Mouse (Mus musculus) liver, embryonic 14.5 days (tissue): ENCODE results near the gene Nav2. TPM values are rescaled to one million over a fixed set of nuclear protein-coding genes. Genes with fewer than 3 reads are reported as not detected.

Experiments used
- ATAC-seq: fragments of 200-750 bp; cut with Nextera tagmentation; 2 replicates; pipeline ENCODE4 v1.8.0; 2017; ENCODE audit warnings: moderate number of reproducible peaks, mild to moderate bottlenecking, moderate library complexity; ENCODE audit not compliant: insufficient read depth
- DNase-seq, 3 experiments: peaks; one replicate each; pipeline ENCODE4 v3.0.0-alpha.2; 2012 to 2013; ENCODE audit warnings: low read depth in 3 of 3, low spot score in 3 of 3
- H3K27ac ChIP-seq: fragments of 300-500 bp; sonication (generic); 2 replicates; pipeline ENCODE4 v1.5.1; 2014; ENCODE audit warnings: moderate library complexity, mild to moderate bottlenecking, control low read depth, inconsistent platforms
- H3K27me3 ChIP-seq: fragments of 300-500 bp; sonication (generic); 2 replicates; pipeline ENCODE4 v1.6.1; 2014; ENCODE audit warnings: mild to moderate bottlenecking, low read length, moderate library complexity; ENCODE audit not compliant: control insufficient read depth, insufficient read depth
- H3K36me3 ChIP-seq: fragments of 300-500 bp; sonication (generic); replicated peaks from 2 replicates; pipeline ENCODE4 v1.6.1; 2014; ENCODE audit warnings: low read depth; ENCODE audit not compliant: control insufficient read depth, insufficient read depth
- H3K4me1 ChIP-seq, 2 experiments: fragments of 200-500 bp in 1 of 2; fragments of 300-500 bp in 1 of 2; sonication (generic) in 1 of 2; replicated peaks; 2 replicates each; pipeline ENCODE4 v1.6.1; 2012 to 2014; ENCODE audit warnings: antibody characterized with exemption in 1 of 2, inconsistent platforms in 1 of 2, low read length in 1 of 2; ENCODE audit not compliant: control insufficient read depth in 2 of 2, insufficient read depth in 2 of 2
- H3K4me2 ChIP-seq: fragments of 300-500 bp; sonication (generic); 2 replicates; pipeline ENCODE4 v1.6.1; 2014; ENCODE audit warnings: low read depth, mild to moderate bottlenecking, control low read depth, moderate library complexity
- H3K4me3 ChIP-seq, 2 experiments: fragments of 200-500 bp in 1 of 2; fragments of 300-500 bp in 1 of 2; sonication (generic) in 1 of 2; 2 replicates each; pipeline ENCODE4 v1.5.1; 2012 to 2014; ENCODE audit warnings: low read depth in 2 of 2, low read length in 2 of 2, mild to moderate bottlenecking in 2 of 2, control low read depth in 1 of 2, inconsistent platforms in 1 of 2, moderate library complexity in 1 of 2; ENCODE audit not compliant: insufficient read depth in 1 of 2
- H3K9ac ChIP-seq: fragments of 300-500 bp; sonication (generic); replicated peaks from 2 replicates; pipeline ENCODE4 v1.6.1; 2014; ENCODE audit warnings: mild to moderate bottlenecking, control low read depth, moderate library complexity
- H3K9me3 ChIP-seq: fragments of 300-500 bp; sonication (generic); 2 replicates; pipeline ENCODE4 v1.6.1; 2016; ENCODE audit warnings: low read length, mixed read lengths; ENCODE audit not compliant: control insufficient read depth
- CTCF ChIP-seq: IDR thresholded peaks from 2 replicates; pipeline ENCODE4 v1.5.1; 2016; ENCODE audit warnings: antibody characterized with exemption, low read depth, control low read depth
- EP300 ChIP-seq: IDR thresholded peaks from 2 replicates; pipeline ENCODE4 v1.6.1; 2016; ENCODE audit warnings: antibody characterized with exemption, low read depth
- WGBS: fragments of 180-500 bp; shearing (Covaris S2); extraction: QIAGEN DNeasy Blood & Tissue Kit; methylation state at CpG from one replicate; pipeline ENCODE4 v1.1.7; 2014; ENCODE audit not compliant: insufficient replicate concordance; 5-methylcytosine and 5-hydroxymethylcytosine counted together
- polyA plus RNA-seq, 2 experiments: library from polyadenylated mRNA; depleted of rRNA in 1 of 2; stranded (reverse) in 1 of 2; unstranded in 1 of 2; fragments of >200 nt; fragmentation: Nextera tagmentation in 1 of 2; extraction: Ambion mirVana in 1 of 2; gene quantifications; 2 replicates each; pipeline versions ENCODE4 v1.2.1 to v1.2.3; 2012 to 2014

The Nav2 gene
- polyA plus RNA-seq, 2 experiments: 1.5 to 1.6 TPM

DNA sequence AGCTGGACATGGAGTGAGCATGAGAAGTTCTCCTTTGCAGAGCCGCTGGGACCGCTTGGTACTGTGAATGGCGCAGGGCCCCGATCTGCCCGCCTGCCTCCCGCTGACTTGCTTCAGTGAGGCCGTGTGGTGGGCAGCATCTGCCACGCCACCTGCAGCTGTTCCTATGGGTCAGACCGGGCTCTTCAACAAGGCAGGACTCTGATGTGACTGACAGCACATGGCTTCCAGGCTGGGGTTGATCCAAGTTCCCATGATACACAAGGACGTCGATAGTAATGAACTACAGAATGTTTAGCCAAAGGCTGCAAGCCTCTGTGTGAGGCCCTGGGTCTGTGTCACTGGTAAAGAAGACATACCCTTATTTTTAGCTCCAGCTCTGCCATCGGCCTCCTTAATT lies 507.2 kb downstream of the Nav2 start:
- H3K27me3 ChIP-seq: no peaks in the 10 kb centered on the region
- TF ChIP-seq CTCF (no peak), EP300 (no peak)
- 77% methylated on average over 12 of the region's 12 CpGs for WGBS
- DNase-seq (no peak), ATAC-seq (no peak)
- no peaks in the 10 kb centered on the region for H3K9me3 ChIP-seq
- no peaks in the 10 kb centered on the region for H3K36me3 ChIP-seq
- no peaks in the 10 kb centered on the region for H3K4me1 ChIP-seq
- no peak overlapping the region for H3K4me2 ChIP-seq
- no peak overlapping the region for H3K4me3 ChIP-seq
- H3K27ac ChIP-seq: no peak overlapping the region
- H3K9ac ChIP-seq: no peak overlapping the region

DNA sequence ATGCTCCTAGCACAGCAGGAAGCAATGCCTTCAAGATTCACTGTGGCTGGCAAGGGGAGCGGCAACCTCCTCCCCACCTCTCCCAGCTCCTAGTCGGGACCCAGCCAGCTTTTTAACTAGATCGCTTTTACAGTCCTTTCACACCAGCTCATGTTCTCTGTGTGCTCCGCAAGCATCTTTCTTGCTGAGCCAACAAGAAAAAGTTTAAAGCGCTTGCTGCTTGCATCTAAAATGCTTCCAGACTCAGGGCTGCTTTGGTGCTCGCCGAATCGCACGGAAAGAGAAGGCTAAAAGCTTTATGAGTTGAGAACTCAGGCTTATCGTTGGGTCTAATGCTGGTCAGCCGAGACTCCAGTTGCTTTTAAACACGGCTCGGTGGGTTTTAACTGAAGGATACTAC lies 510.3 kb downstream of the Nav2 start:
- Histone ChIP-seq H3K9ac (no peak overlapping the region), H3K4me1 (no peaks in the 10 kb centered on the region), H3K9me3 (no peaks in the 10 kb centered on the region), H3K4me2 (no peak overlapping the region), H3K36me3 (no peaks in the 10 kb centered on the region), H3K27ac (no peak overlapping the region), H3K4me3 (no peak overlapping the region), H3K27me3 (no peaks in the 10 kb centered on the region)
- ATAC-seq (no peak), DNase-seq (no peak)
- 68% methylated on average over 13 of the region's 13 CpGs for WGBS
- TF ChIP-seq EP300 (no peak), CTCF (no peak)

DNA sequence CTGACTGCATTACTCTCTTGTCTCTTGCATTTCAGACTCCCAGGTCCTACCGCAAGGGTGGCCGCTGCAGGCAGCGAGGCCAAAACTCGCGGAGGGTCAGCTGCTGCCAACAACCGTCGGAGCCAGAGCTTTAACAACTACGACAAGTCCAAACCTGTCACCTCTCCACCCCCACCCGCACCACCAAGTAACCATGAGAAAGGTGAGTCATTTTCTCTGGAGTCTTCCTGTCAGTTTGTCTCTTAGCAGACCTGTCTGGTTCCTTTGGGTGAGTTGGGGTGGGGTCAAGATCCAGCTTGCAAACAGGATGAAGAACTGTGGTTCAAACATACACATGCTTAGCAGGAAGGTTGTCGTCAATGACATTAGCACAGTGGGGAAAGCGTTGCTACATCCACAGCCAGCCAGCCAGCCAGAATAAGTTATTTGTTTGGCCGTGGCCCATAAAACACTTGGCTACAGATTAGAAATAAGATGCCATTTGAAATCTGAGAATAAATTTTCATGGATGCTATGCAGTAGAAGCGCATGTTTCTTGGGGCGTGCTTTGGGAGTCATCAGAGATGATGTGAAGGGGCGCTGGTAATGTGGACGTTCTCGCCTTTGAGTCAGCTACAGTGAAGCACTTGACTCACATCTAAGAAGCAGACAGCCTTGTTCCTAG lies 511.8 kb downstream of the Nav2 start:
- DNase-seq (no peak), ATAC-seq (no peak)
- Histone ChIP-seq H3K27ac (no peak overlapping the region), H3K27me3 (no peaks in the 10 kb centered on the region), H3K36me3 (no peaks in the 10 kb centered on the region), H3K4me3 (no peak overlapping the region), H3K9me3 (no peaks in the 10 kb centered on the region), H3K9ac (no peak overlapping the region), H3K4me2 (no peak overlapping the region), H3K4me1 (no peaks in the 10 kb centered on the region)
- TF ChIP-seq CTCF (no peak), EP300 (no peak)
- WGBS: 80% methylated on average over 17 of the region's 17 CpGs

DNA sequence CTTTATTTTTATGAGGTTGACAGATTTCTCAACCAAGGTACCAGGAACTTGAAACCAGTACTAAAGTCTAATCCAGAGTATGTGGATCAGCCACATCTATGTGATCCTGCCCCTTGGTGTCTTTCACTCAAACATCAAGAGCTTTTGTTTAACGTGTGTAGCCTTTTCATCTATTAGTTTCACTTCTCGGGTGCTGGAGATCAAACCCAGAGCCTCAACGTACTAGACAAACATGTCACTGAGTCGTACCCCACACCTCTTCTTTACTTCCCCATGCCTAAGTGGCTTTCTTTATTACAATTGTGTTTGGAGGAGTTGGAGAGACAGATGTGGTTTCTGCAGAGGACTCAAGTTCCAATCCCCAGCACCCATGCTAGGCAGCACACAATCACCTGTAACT lies 512.7 kb downstream of the Nav2 start:
- 52% methylated on average over 4 of the region's 4 CpGs for WGBS
- Histone ChIP-seq H3K27ac (no peak overlapping the region), H3K27me3 (no peaks in the 10 kb centered on the region), H3K9me3 (no peaks in the 10 kb centered on the region), H3K4me2 (no peak overlapping the region), H3K36me3 (no peaks in the 10 kb centered on the region), H3K9ac (no peak overlapping the region), H3K4me3 (no peak overlapping the region), H3K4me1 (no peaks in the 10 kb centered on the region)
- ATAC-seq (no peak), DNase-seq (no peak)
- TF ChIP-seq EP300 (no peak), CTCF (no peak)

DNA sequence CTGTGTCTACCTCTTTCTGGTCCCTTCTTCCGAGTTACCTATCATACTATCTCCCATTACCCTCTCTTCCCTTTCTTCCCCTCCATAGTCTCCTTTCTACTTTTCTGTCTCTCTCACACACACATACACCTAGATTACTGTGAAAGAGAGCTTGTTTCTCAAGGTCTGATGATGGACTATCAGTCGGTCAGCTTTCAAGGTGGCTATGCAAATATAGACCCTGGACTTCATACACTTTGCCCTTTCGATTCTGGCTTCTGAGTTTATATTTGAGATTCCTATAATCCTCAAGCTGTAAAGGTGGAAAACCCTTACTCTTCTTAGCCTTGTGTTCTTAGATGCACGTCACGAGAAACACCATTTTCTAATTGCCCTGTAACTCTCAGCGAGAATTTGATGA lies 515.4 kb downstream of the Nav2 start:
- H3K9me3 ChIP-seq: no peaks in the 10 kb centered on the region
- DNase-seq (no peak), ATAC-seq (no peak)
- H3K4me1 ChIP-seq: no peaks in the 10 kb centered on the region; a peak in 1 of 4 replicates
- H3K4me2 ChIP-seq: no peak overlapping the region
- TF ChIP-seq CTCF (no peak), EP300 (no peak)
- no peak overlapping the region for H3K27ac ChIP-seq
- no peak overlapping the region for H3K9ac ChIP-seq
- WGBS: 56% methylated on average over 6 of the region's 6 CpGs
- no peaks in the 10 kb centered on the region for H3K36me3 ChIP-seq
- no peak overlapping the region for H3K4me3 ChIP-seq
- H3K27me3 ChIP-seq: no peaks in the 10 kb centered on the region
